Mouse (Mus musculus) liver, embryonic 14.5 days (tissue): ENCODE measurements around the gene Tmem51. TPM values are rescaled to one million over a fixed set of nuclear protein-coding genes. Genes with fewer than 3 reads are reported as not detected.
"Not testable (repeated sequence)": the region's sequence is repeated elsewhere in the genome, so short reads cannot be mapped to it uniquely, and the experiment has no call there.

ENCODE experiments used
- ATAC-seq: fragments of 200-750 bp; cut with Nextera tagmentation; 2 replicates; pipeline ENCODE4 v1.8.0; 2017; ENCODE audit warnings: moderate number of reproducible peaks, mild to moderate bottlenecking, moderate library complexity; ENCODE audit not compliant: insufficient read depth
- DNase-seq, 3 experiments: peaks; one replicate each; pipeline ENCODE4 v3.0.0-alpha.2; 2012 to 2013; ENCODE audit warnings: low read depth in 3 of 3, low spot score in 3 of 3
- H3K27ac ChIP-seq: fragments of 300-500 bp; sonication (generic); 2 replicates; pipeline ENCODE4 v1.5.1; 2014; ENCODE audit warnings: moderate library complexity, mild to moderate bottlenecking, control low read depth, inconsistent platforms
- H3K27me3 ChIP-seq: fragments of 300-500 bp; sonication (generic); 2 replicates; pipeline ENCODE4 v1.6.1; 2014; ENCODE audit warnings: mild to moderate bottlenecking, low read length, moderate library complexity; ENCODE audit not compliant: control insufficient read depth, insufficient read depth
- H3K36me3 ChIP-seq: fragments of 300-500 bp; sonication (generic); replicated peaks from 2 replicates; pipeline ENCODE4 v1.6.1; 2014; ENCODE audit warnings: low read depth; ENCODE audit not compliant: control insufficient read depth, insufficient read depth
- H3K4me1 ChIP-seq, 2 experiments: fragments of 200-500 bp in 1 of 2; fragments of 300-500 bp in 1 of 2; sonication (generic) in 1 of 2; replicated peaks; 2 replicates each; pipeline ENCODE4 v1.6.1; 2012 to 2014; ENCODE audit warnings: antibody characterized with exemption in 1 of 2, inconsistent platforms in 1 of 2, low read length in 1 of 2; ENCODE audit not compliant: control insufficient read depth in 2 of 2, insufficient read depth in 2 of 2
- H3K4me2 ChIP-seq: fragments of 300-500 bp; sonication (generic); 2 replicates; pipeline ENCODE4 v1.6.1; 2014; ENCODE audit warnings: low read depth, mild to moderate bottlenecking, control low read depth, moderate library complexity
- H3K4me3 ChIP-seq, 2 experiments: fragments of 200-500 bp in 1 of 2; fragments of 300-500 bp in 1 of 2; sonication (generic) in 1 of 2; 2 replicates each; pipeline ENCODE4 v1.5.1; 2012 to 2014; ENCODE audit warnings: low read depth in 2 of 2, low read length in 2 of 2, mild to moderate bottlenecking in 2 of 2, control low read depth in 1 of 2, inconsistent platforms in 1 of 2, moderate library complexity in 1 of 2; ENCODE audit not compliant: insufficient read depth in 1 of 2
- H3K9ac ChIP-seq: fragments of 300-500 bp; sonication (generic); replicated peaks from 2 replicates; pipeline ENCODE4 v1.6.1; 2014; ENCODE audit warnings: mild to moderate bottlenecking, control low read depth, moderate library complexity
- H3K9me3 ChIP-seq: fragments of 300-500 bp; sonication (generic); 2 replicates; pipeline ENCODE4 v1.6.1; 2016; ENCODE audit warnings: low read length, mixed read lengths; ENCODE audit not compliant: control insufficient read depth
- CTCF ChIP-seq: IDR thresholded peaks from 2 replicates; pipeline ENCODE4 v1.5.1; 2016; ENCODE audit warnings: antibody characterized with exemption, low read depth, control low read depth
- EP300 ChIP-seq: IDR thresholded peaks from 2 replicates; pipeline ENCODE4 v1.6.1; 2016; ENCODE audit warnings: antibody characterized with exemption, low read depth
- WGBS: fragments of 180-500 bp; shearing (Covaris S2); extraction: QIAGEN DNeasy Blood & Tissue Kit; methylation state at CpG from one replicate; pipeline ENCODE4 v1.1.7; 2014; ENCODE audit not compliant: insufficient replicate concordance; 5-methylcytosine and 5-hydroxymethylcytosine counted together
- polyA plus RNA-seq, 2 experiments: library from polyadenylated mRNA; depleted of rRNA in 1 of 2; stranded (reverse) in 1 of 2; unstranded in 1 of 2; fragments of >200 nt; fragmentation: Nextera tagmentation in 1 of 2; extraction: Ambion mirVana in 1 of 2; gene quantifications; 2 replicates each; pipeline versions ENCODE4 v1.2.1 to v1.2.3; 2012 to 2014

The Tmem51 gene
- polyA plus RNA-seq, 2 experiments, result 7.9 to 11.4 TPM

- no peak overlapping the region for H3K9ac ChIP-seq
- H3K27me3 ChIP-seq, result no peaks in the 10 kb centered on the region
- WGBS, result 71% methylated on average over 7 of the region's 7 CpGs
- ATAC-seq, result no peak
- no peaks in the 10 kb centered on the region for H3K9me3 ChIP-seq
- no peak for DNase-seq
- H3K4me1 ChIP-seq, result peaks cover 0 to 19% of the 10 kb centered on the region in 2 experiments; a peak in 2 of 4 replicates
- H3K36me3 ChIP-seq, result no peaks in the 10 kb centered on the region
- no peak overlapping the region for H3K4me2 ChIP-seq
- H3K27ac ChIP-seq, result no peak overlapping the region
- no peak for TF ChIP-seq EP300
- no peak for TF ChIP-seq CTCF
- H3K4me3 ChIP-seq, result no peak overlapping the region
Measured at GRCm38 (mm10) chr4:141996086-141996485, 88.0 kb downstream of the Tmem51 start.

DNA sequence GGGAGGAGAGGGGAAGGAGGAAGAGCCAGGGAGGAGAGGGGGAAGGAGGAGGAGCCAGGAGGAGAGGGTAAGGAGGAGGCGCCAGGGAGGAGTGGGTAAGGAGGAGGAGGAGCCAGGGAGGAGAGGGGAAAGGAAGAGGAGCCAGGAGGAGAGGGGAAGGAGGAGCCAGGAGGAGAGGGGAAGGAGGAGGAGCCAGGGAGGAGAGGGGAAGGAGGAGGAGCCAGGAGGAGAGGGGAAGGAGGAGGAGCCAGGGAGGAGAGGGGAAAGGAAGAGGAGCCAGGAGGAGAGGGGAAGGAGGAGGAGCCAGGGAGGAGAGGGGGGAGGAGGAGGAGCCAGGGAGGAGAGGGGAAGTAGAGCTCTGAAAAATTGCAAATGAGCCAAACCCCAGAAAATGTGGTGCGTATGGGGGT, 90.0 kb downstream of the Tmem51 start:
- H3K27me3 ChIP-seq, H3K9ac ChIP-seq, H3K36me3 ChIP-seq, H3K27ac ChIP-seq, H3K4me2 ChIP-seq, H3K4me3 ChIP-seq, H3K9me3 ChIP-seq: not testable (repeated sequence)
- H3K4me1 ChIP-seq, result peaks cover 0 to 16% of the 10 kb centered on the region in 2 experiments; a peak in 2 of 4 replicates
- 28% methylated on average over 2 of the region's 2 CpGs for WGBS
- peak; percentile 47; the same call in 1 of the 2 replicates for ATAC-seq
- DNase-seq, result peak in 1 of 3 experiments; percentile 32

- Histone ChIP-seq H3K27ac (no peak overlapping the region), H3K27me3 (no peaks in the 10 kb centered on the region), H3K4me3 (no peak overlapping the region), H3K4me2 (no peak overlapping the region), H3K4me1 (peaks cover 0 to 14% of the 10 kb centered on the region in 2 experiments; a peak in 2 of 4 replicates), H3K36me3 (no peaks in the 10 kb centered on the region), H3K9me3 (no peaks in the 10 kb centered on the region), H3K9ac (no peak overlapping the region)
- TF ChIP-seq CTCF (no peak), EP300 (no peak)
- ATAC-seq, result peak; percentile 12; the same call in 1 of the 2 replicates
- 50% methylated on average over 5 of the region's 5 CpGs for WGBS
- no peak for DNase-seq
Measured at GRCm38 (mm10) chr4:141993347-141994061, 90.6 kb downstream of the Tmem51 start.

GRCm38 (mm10) chr4:141992530-141993204, 91.4 kb downstream of the Tmem51 start:
- H3K4me2 ChIP-seq, result no peak overlapping the region
- H3K4me1 ChIP-seq, result peaks cover 0 to 11% of the 10 kb centered on the region in 2 experiments; a peak in 2 of 4 replicates
- no peaks in the 10 kb centered on the region for H3K9me3 ChIP-seq
- TF ChIP-seq CTCF (no peak), EP300 (no peak)
- no peaks in the 10 kb centered on the region for H3K27me3 ChIP-seq
- H3K4me3 ChIP-seq, result no peak overlapping the region
- no peak for DNase-seq
- ATAC-seq, result no peak
- no peaks in the 10 kb centered on the region for H3K36me3 ChIP-seq
- 73% methylated on average over 14 of the region's 14 CpGs for WGBS
- H3K27ac ChIP-seq, result no peak overlapping the region
- H3K9ac ChIP-seq, result no peak overlapping the region

DNA sequence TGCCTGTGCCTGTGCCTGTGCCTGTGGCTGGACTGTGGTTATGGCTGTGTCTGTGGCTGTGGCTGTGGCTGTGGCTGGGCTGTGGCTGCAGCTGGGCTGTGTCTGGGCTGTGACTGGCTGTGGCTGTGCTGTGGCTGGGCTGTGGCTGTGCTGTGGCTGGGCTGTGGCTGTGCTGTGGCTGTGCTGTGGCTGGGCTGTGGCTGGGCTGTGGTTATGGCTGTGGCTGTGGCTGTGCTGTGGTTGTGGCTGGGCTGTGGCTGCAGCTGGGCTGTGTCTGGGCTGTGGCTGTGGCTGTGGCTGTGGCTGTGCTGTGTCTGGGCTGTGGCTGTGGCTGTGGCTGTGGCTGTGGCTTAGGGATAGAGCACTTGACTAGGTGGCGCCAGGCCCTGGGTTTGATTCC, 95.9 kb downstream of the Tmem51 start:
- Histone ChIP-seq H3K9ac (no peak overlapping the region), H3K9me3 (no peaks in the 10 kb centered on the region), H3K27ac (no peak overlapping the region), H3K36me3 (no peaks in the 10 kb centered on the region), H3K27me3 (no peaks in the 10 kb centered on the region), H3K4me3 (no peak overlapping the region), H3K4me1 (no peaks in the 10 kb centered on the region), H3K4me2 (no peak overlapping the region)
- ATAC-seq (no peak), DNase-seq (no peak)
- WGBS, result 67% methylated on average over 1 of the region's 1 CpGs
- TF ChIP-seq EP300, result no peak
- no peak for TF ChIP-seq CTCF
